Mouse (Mus musculus): Measurements from ENCODE around the gene Srpx. TPM values are rescaled to one million over a fixed set of nuclear protein-coding genes. Genes with fewer than 3 reads are reported as not detected.

The Srpx gene
- not detected for polyA plus RNA-seq (2012; fragmentation: generic; extraction: Trizol)
- long read RNA-seq, experiment 1: 0 reads
- long read RNA-seq, experiment 2: 0 reads

GRCm38 (mm10) chrX:10117065-10117719 lies at the start of gene Srpx:
Gene Srpx (minus strand): TSS chrX:10117709.
- Histone ChIP-seq H3K36me3 (ENCODE audit: control insufficient read depth, insufficient read depth) (no peaks in the 10 kb centered on the region), H3K27me3 (ENCODE audit: control insufficient read depth, insufficient read depth, insufficient read length) (no peaks in the 10 kb centered on the region), H3K79me3 (ENCODE audit: low read depth) (no peaks in the 10 kb centered on the region), H3K4me3 (ENCODE audit: insufficient read depth, poor library complexity, severe bottlenecking) (no peak within 1 kb of the TSS), H3ac (ENCODE audit: control insufficient read depth, insufficient read length, low read depth) (no peak within 1 kb of the TSS), H3K79me2 (ENCODE audit: control insufficient read depth, insufficient read depth) (no peaks in the 10 kb centered on the region)
- TF ChIP-seq MAX (IDR thresholded peaks at IDR 0.05) (no peak), CEBPB (IDR thresholded peaks at IDR 0.05; ENCODE audit: low read depth) (no peak)

- no peak overlapping the region for H3K4me3 ChIP-seq (ENCODE audit: insufficient read depth, poor library complexity, severe bottlenecking)
- no peaks in the 10 kb centered on the region for H3K27me3 ChIP-seq (ENCODE audit: control insufficient read depth, insufficient read depth, insufficient read length)
- no peaks in the 10 kb centered on the region for H3K79me2 ChIP-seq (ENCODE audit: control insufficient read depth, insufficient read depth)
- no peak overlapping the region for H3ac ChIP-seq (ENCODE audit: control insufficient read depth, insufficient read length, low read depth)
- no peaks in the 10 kb centered on the region for H3K36me3 ChIP-seq (ENCODE audit: control insufficient read depth, insufficient read depth)
- no peaks in the 10 kb centered on the region for H3K79me3 ChIP-seq (ENCODE audit: low read depth)
- no peak for TF ChIP-seq MAX (IDR thresholded peaks at IDR 0.05)
- TF ChIP-seq MYOD1 (IDR thresholded peaks at IDR 0.05; ENCODE audit: control insufficient read depth, insufficient read length, low read depth): peak; percentile 90
Observed at GRCm38 (mm10) chrX:10152390-10152789, 34.9 kb upstream of the Srpx start.

- no peaks in the 10 kb centered on the region for H3K36me3 ChIP-seq (ENCODE audit: control insufficient read depth, insufficient read depth)
- H3K79me2 ChIP-seq (ENCODE audit: control insufficient read depth, insufficient read depth): no peaks in the 10 kb centered on the region
Observed at GRCm38 (mm10) chrX:10115780-10116179, 1.7 kb downstream of the Srpx start.

GRCm38 (mm10) chrX:10110736-10111135 lies 6.8 kb downstream of the Srpx start:
- H3K4me3 ChIP-seq (ENCODE audit: insufficient read depth, poor library complexity, severe bottlenecking): no peak overlapping the region
- H3K36me3 ChIP-seq (ENCODE audit: control insufficient read depth, insufficient read depth): no peaks in the 10 kb centered on the region

More at GRCm38 (mm10) chrX:10115780-10116179, 1.7 kb downstream of the Srpx start:
- no peak overlapping the region for H3K4me3 ChIP-seq (ENCODE audit: insufficient read depth, poor library complexity, severe bottlenecking)
- no peaks in the 10 kb centered on the region for H3K79me3 ChIP-seq (ENCODE audit: low read depth)
- no peaks in the 10 kb centered on the region for H3K27me3 ChIP-seq (ENCODE audit: control insufficient read depth, insufficient read depth, insufficient read length)
- TF ChIP-seq MYOD1 (IDR thresholded peaks at IDR 0.05; ENCODE audit: control insufficient read depth, insufficient read length, low read depth) (no peak), CTCF (IDR thresholded peaks at IDR 0.05; ENCODE audit: control insufficient read depth, insufficient read depth, insufficient read length) (no peak), USF1 (IDR thresholded peaks at IDR 0.05; ENCODE audit: low read depth) (no peak), FOSL1 (IDR thresholded peaks at IDR 0.05; ENCODE audit: insufficient read depth, low read length, poor library complexity, severe bottlenecking) (no peak), CEBPB (IDR thresholded peaks at IDR 0.05; ENCODE audit: low read depth) (no peak), MAX (IDR thresholded peaks at IDR 0.05) (no peak), MYOG (IDR thresholded peaks at IDR 0.05; ENCODE audit: control insufficient read depth, extremely low read depth, insufficient read length) (no peak)
- H3ac ChIP-seq (ENCODE audit: control insufficient read depth, insufficient read length, low read depth): no peak overlapping the region

GRCm38 (mm10) chrX:10108558-10108957 lies 9.0 kb downstream of the Srpx start:
- TF ChIP-seq FOSL1 (IDR thresholded peaks at IDR 0.05; ENCODE audit: insufficient read depth, low read length, poor library complexity, severe bottlenecking) (no peak), USF1 (IDR thresholded peaks at IDR 0.05; ENCODE audit: low read depth) (no peak), MAX (IDR thresholded peaks at IDR 0.05) (no peak), MYOG (IDR thresholded peaks at IDR 0.05; ENCODE audit: control insufficient read depth, extremely low read depth, insufficient read length) (no peak), CTCF (IDR thresholded peaks at IDR 0.05; ENCODE audit: control insufficient read depth, insufficient read depth, insufficient read length) (no peak), CEBPB (IDR thresholded peaks at IDR 0.05; ENCODE audit: low read depth) (no peak), MYOD1 (IDR thresholded peaks at IDR 0.05; ENCODE audit: control insufficient read depth, insufficient read length, low read depth) (no peak)
- Histone ChIP-seq H3K36me3 (ENCODE audit: control insufficient read depth, insufficient read depth) (no peaks in the 10 kb centered on the region), H3K79me2 (ENCODE audit: control insufficient read depth, insufficient read depth) (no peaks in the 10 kb centered on the region), H3K79me3 (ENCODE audit: low read depth) (no peaks in the 10 kb centered on the region), H3ac (ENCODE audit: control insufficient read depth, insufficient read length, low read depth) (no peak overlapping the region), H3K4me3 (ENCODE audit: insufficient read depth, poor library complexity, severe bottlenecking) (no peak overlapping the region), H3K27me3 (ENCODE audit: control insufficient read depth, insufficient read depth, insufficient read length) (no peaks in the 10 kb centered on the region)

More at GRCm38 (mm10) chrX:10110736-10111135, 6.8 kb downstream of the Srpx start:
- no peaks in the 10 kb centered on the region for H3K27me3 ChIP-seq (ENCODE audit: control insufficient read depth, insufficient read depth, insufficient read length)
- H3K79me3 ChIP-seq (ENCODE audit: low read depth): no peaks in the 10 kb centered on the region
- no peaks in the 10 kb centered on the region for H3K79me2 ChIP-seq (ENCODE audit: control insufficient read depth, insufficient read depth)
- TF ChIP-seq MYOD1 (IDR thresholded peaks at IDR 0.05; ENCODE audit: control insufficient read depth, insufficient read length, low read depth) (no peak), CTCF (IDR thresholded peaks at IDR 0.05; ENCODE audit: control insufficient read depth, insufficient read depth, insufficient read length) (no peak), USF1 (IDR thresholded peaks at IDR 0.05; ENCODE audit: low read depth) (no peak), MAX (IDR thresholded peaks at IDR 0.05) (no peak), MYOG (IDR thresholded peaks at IDR 0.05; ENCODE audit: control insufficient read depth, extremely low read depth, insufficient read length) (no peak), CEBPB (IDR thresholded peaks at IDR 0.05; ENCODE audit: low read depth) (no peak), FOSL1 (IDR thresholded peaks at IDR 0.05; ENCODE audit: insufficient read depth, low read length, poor library complexity, severe bottlenecking) (no peak)
- H3ac ChIP-seq (ENCODE audit: control insufficient read depth, insufficient read length, low read depth): no peak overlapping the region

GRCm38 (mm10) chrX:10105475-10105874 lies 12.0 kb downstream of the Srpx start:
- H3K79me3 ChIP-seq (ENCODE audit: low read depth): no peaks in the 10 kb centered on the region
- TF ChIP-seq USF1 (IDR thresholded peaks at IDR 0.05; ENCODE audit: low read depth) (no peak), MAX (IDR thresholded peaks at IDR 0.05) (no peak), MYOG (IDR thresholded peaks at IDR 0.05; ENCODE audit: control insufficient read depth, extremely low read depth, insufficient read length) (no peak), MYOD1 (IDR thresholded peaks at IDR 0.05; ENCODE audit: control insufficient read depth, insufficient read length, low read depth) (no peak), CEBPB (IDR thresholded peaks at IDR 0.05; ENCODE audit: low read depth) (no peak), FOSL1 (IDR thresholded peaks at IDR 0.05; ENCODE audit: insufficient read depth, low read length, poor library complexity, severe bottlenecking) (no peak), CTCF (IDR thresholded peaks at IDR 0.05; ENCODE audit: control insufficient read depth, insufficient read depth, insufficient read length) (no peak)
- no peak overlapping the region for H3ac ChIP-seq (ENCODE audit: control insufficient read depth, insufficient read length, low read depth)
- no peak overlapping the region for H3K4me3 ChIP-seq (ENCODE audit: insufficient read depth, poor library complexity, severe bottlenecking)
- no peaks in the 10 kb centered on the region for H3K27me3 ChIP-seq (ENCODE audit: control insufficient read depth, insufficient read depth, insufficient read length)
- H3K79me2 ChIP-seq (ENCODE audit: control insufficient read depth, insufficient read depth): no peaks in the 10 kb centered on the region
- no peaks in the 10 kb centered on the region for H3K36me3 ChIP-seq (ENCODE audit: control insufficient read depth, insufficient read depth)
